Mouse (Mus musculus): ENCODE data around the gene Pcdh9. TPM values are rescaled to one million over a fixed set of nuclear protein-coding genes. Genes with fewer than 3 reads are reported as not detected.

Pcdh9 gene
- polyA plus RNA-seq, 1 experiment from 2014 or later, result 0.51 TPM

DNA sequence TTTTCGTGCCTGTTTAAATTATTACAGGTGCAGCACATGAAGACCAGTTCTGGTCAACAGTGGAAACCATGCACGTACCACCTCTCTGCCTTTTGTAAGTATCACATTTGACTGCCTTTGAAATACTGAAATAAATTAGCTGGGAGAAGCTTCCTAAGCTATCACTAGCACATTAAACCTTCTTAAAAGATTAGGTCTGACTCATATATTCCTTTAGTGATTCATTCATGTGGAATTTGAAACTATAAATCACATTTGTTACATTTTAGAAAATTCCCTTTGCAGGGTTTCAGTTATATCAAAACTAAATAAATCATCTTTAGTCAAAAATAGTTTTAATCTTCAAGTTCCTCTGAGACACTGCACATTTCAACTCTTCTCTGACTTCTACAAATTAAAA lies 722.1 kb downstream of the Pcdh9 start:
- H3K27ac ChIP-seq (ENCODE audit: low read length), result no peak overlapping the region
- H3K27me3 ChIP-seq (ENCODE audit: control insufficient read depth, insufficient read depth, low read depth, low read length), result no peaks in the 10 kb centered on the region
- no peaks in the 10 kb centered on the region for H3K4me1 ChIP-seq (ENCODE audit: control insufficient read depth, low read depth, low read length)
- no peak overlapping the region for H3K4me3 ChIP-seq (ENCODE audit: low read depth, low read length)
- no peak overlapping the region for H3K4me2 ChIP-seq (ENCODE audit: low read depth, low read length)
- H3K36me3 ChIP-seq (ENCODE audit: control insufficient read depth, insufficient read depth), result no peaks in the 10 kb centered on the region
- no peak overlapping the region for H3K9ac ChIP-seq (ENCODE audit: low read depth, low read length)
- ATAC-seq (ENCODE audit: low read depth), result no peak
- H3K9me3 ChIP-seq (replicated peaks; ENCODE audit: control insufficient read depth, low read length), result no peaks in the 10 kb centered on the region
- WGBS (ENCODE audit: insufficient replicate concordance), result 49% methylated on average over 2 of the region's 2 CpGs

DNA sequence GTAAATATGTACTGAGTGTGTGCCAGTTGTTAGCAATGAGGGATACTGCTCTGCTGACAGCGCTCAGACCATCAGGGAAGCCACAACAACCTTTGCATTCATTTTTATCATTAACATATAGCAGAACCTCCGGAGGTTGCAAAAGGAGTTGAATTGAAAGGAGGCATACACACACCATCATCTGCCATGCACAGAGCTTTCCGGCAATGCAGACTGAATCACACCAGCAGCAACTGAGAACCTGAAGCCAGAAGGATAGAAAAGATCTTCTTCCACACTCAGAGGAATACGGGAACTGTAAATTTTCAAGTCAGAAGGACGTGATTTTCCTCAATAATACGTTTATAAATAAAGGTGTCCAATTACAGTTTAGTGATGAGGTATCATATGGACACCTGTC lies 747.1 kb downstream of the Pcdh9 start:
- Histone ChIP-seq H3K9me3 (replicated peaks; ENCODE audit: control insufficient read depth, low read length) (no peaks in the 10 kb centered on the region), H3K36me3 (ENCODE audit: control insufficient read depth, insufficient read depth) (no peaks in the 10 kb centered on the region), H3K27me3 (ENCODE audit: control insufficient read depth, insufficient read depth, low read depth, low read length) (no peaks in the 10 kb centered on the region), H3K4me2 (ENCODE audit: low read depth, low read length) (no peak overlapping the region), H3K27ac (ENCODE audit: low read length) (no peak overlapping the region), H3K4me1 (ENCODE audit: control insufficient read depth, low read depth, low read length) (no peaks in the 10 kb centered on the region), H3K4me3 (ENCODE audit: low read depth, low read length) (no peak overlapping the region), H3K9ac (ENCODE audit: low read depth, low read length) (no peak overlapping the region)
- WGBS (ENCODE audit: insufficient replicate concordance), result 63% methylated on average over 6 of the region's 6 CpGs
- ATAC-seq (ENCODE audit: low read depth), result no peak

DNA sequence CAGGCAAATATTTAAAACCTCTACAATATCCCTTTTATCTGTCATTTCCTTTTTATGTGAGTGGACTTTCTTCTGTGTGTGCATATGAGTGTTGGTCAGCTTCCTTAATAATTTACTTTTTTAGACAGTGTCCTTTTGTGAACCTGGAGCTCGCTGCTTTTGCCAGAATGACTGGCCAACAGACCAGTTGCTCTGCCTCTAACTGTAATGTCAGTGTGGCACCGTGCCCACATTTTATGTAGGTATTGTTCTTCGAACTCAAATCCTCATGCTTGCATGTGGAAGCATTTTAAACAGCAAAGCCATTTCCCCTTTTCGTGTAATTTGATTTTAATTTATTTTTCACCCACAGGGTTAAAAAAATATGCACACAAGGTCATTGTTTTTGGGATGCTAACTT lies 748.4 kb downstream of the Pcdh9 start:
- H3K36me3 ChIP-seq (ENCODE audit: control insufficient read depth, insufficient read depth), result no peaks in the 10 kb centered on the region
- no peak overlapping the region for H3K27ac ChIP-seq (ENCODE audit: low read length)
- H3K4me3 ChIP-seq (ENCODE audit: low read depth, low read length), result no peak overlapping the region
- no peak overlapping the region for H3K4me2 ChIP-seq (ENCODE audit: low read depth, low read length)
- no peak overlapping the region for H3K9ac ChIP-seq (ENCODE audit: low read depth, low read length)
- ATAC-seq (ENCODE audit: low read depth), result no peak
- WGBS (ENCODE audit: insufficient replicate concordance), result 64% methylated on average over 4 of the region's 4 CpGs
- H3K9me3 ChIP-seq (replicated peaks; ENCODE audit: control insufficient read depth, low read length), result no peaks in the 10 kb centered on the region
- H3K4me1 ChIP-seq (ENCODE audit: control insufficient read depth, low read depth, low read length), result no peaks in the 10 kb centered on the region
- H3K27me3 ChIP-seq (ENCODE audit: control insufficient read depth, insufficient read depth, low read depth, low read length), result no peaks in the 10 kb centered on the region

DNA sequence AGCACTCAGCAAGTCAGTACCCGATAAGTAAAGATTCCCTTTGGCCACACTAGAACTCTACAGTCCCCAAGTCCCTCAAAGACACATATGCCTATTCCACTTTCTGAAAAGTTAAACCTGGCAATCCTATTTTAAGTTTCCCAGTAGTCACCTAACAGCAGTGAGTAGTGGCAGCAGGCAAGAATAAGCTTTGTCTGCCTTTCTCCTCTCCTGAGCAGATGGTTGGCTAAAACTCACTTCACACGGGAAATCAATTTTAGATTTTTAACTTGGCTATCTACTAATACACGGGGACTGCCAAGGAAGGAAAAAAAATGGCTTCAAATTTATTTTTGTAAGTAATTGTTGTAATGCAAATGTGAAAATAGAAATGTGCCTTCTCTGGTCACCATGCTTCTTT lies 763.5 kb downstream of the Pcdh9 start:
- 44% methylated on average over 3 of the region's 3 CpGs for WGBS (ENCODE audit: insufficient replicate concordance)
- no peak for ATAC-seq (ENCODE audit: low read depth)
- H3K27me3 ChIP-seq (ENCODE audit: control insufficient read depth, insufficient read depth, low read depth, low read length), result no peaks in the 10 kb centered on the region

DNA sequence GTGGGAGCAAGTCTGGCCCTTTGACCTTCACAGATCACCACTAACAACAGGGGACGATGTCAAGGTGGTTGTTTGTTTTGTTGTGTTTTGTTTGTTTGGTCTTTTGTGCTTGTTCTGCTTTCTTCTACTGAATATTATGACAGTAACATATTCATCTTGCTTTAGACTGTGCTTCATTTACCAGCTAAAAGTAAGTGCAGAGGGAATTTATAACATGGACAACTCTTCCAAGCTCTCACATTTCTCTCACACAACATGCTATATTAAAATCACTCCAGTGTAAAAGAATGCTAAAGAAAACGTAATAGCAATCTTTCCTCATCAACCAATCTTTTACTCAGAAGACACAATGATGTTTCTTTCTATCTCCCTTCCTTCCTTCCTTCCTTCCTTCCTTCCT lies 787.7 kb downstream of the Pcdh9 start:
- Histone ChIP-seq H3K9me3 (replicated peaks; ENCODE audit: control insufficient read depth, low read length) (no peaks in the 10 kb centered on the region), H3K4me3 (ENCODE audit: low read depth, low read length) (no peak overlapping the region), H3K27ac (ENCODE audit: low read length) (no peak overlapping the region), H3K4me2 (ENCODE audit: low read depth, low read length) (no peak overlapping the region), H3K9ac (ENCODE audit: low read depth, low read length) (no peak overlapping the region), H3K36me3 (ENCODE audit: control insufficient read depth, insufficient read depth) (no peaks in the 10 kb centered on the region), H3K27me3 (ENCODE audit: control insufficient read depth, insufficient read depth, low read depth, low read length) (no peaks in the 10 kb centered on the region), H3K4me1 (ENCODE audit: control insufficient read depth, low read depth, low read length) (no peaks in the 10 kb centered on the region)
- 49% methylated on average over 2 of the region's 2 CpGs for WGBS (ENCODE audit: insufficient replicate concordance)
- ATAC-seq (ENCODE audit: low read depth), result no peak

More for the DNA sequence above, 763.5 kb downstream of the Pcdh9 start:
- Histone ChIP-seq H3K4me3 (ENCODE audit: low read depth, low read length) (no peak overlapping the region), H3K36me3 (ENCODE audit: control insufficient read depth, insufficient read depth) (no peaks in the 10 kb centered on the region), H3K9me3 (replicated peaks; ENCODE audit: control insufficient read depth, low read length) (no peaks in the 10 kb centered on the region), H3K4me1 (ENCODE audit: control insufficient read depth, low read depth, low read length) (no peaks in the 10 kb centered on the region), H3K27ac (ENCODE audit: low read length) (no peak overlapping the region), H3K4me2 (ENCODE audit: low read depth, low read length) (no peak overlapping the region), H3K9ac (ENCODE audit: low read depth, low read length) (no peak overlapping the region)

DNA sequence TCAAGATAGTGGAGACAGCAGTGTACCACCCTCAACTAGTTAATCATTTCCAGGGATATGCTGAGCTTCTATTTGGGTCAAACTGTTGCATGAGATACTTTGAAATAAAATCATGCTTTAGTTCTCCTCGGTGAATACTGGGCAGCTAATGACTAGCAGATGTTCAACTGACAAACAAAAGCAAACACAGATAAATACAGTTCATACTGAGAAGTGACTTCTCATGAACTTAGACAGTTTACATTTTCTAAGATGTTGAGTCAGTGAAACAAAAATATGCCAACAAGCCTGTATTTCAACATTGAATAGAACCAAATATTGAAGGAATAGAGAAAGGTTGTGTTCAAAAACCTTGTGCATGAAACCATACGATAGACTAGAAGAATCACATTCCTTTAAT lies 795.4 kb downstream of the Pcdh9 start:
- Histone ChIP-seq H3K4me1 (ENCODE audit: control insufficient read depth, low read depth, low read length) (no peaks in the 10 kb centered on the region), H3K36me3 (ENCODE audit: control insufficient read depth, insufficient read depth) (no peaks in the 10 kb centered on the region), H3K9ac (ENCODE audit: low read depth, low read length) (no peak overlapping the region), H3K4me3 (ENCODE audit: low read depth, low read length) (no peak overlapping the region), H3K4me2 (ENCODE audit: low read depth, low read length) (no peak overlapping the region), H3K9me3 (replicated peaks; ENCODE audit: control insufficient read depth, low read length) (no peaks in the 10 kb centered on the region), H3K27me3 (ENCODE audit: control insufficient read depth, insufficient read depth, low read depth, low read length) (no peaks in the 10 kb centered on the region), H3K27ac (ENCODE audit: low read length) (no peak overlapping the region)
- ATAC-seq (ENCODE audit: low read depth), result no peak
- 64% methylated on average over 2 of the region's 2 CpGs for WGBS (ENCODE audit: insufficient replicate concordance)

DNA sequence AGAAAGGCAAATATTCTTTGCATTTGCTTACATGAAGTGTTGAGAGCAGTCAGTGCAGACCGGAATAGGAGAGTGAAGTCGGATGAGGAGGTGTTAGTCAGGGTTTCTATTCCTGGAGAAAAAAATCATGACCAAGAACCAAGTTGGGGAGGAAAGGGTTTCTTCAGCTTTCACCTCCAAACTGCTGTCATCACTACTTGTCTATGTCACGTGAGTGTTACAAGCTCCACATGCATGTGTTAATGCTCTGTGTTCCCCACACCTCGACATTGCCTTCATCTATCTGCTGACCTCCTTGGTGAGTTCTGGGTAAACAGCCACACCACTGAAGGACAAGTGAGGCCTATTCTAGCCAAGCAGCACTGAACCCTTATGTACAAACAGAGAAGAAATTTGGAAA lies 797.7 kb downstream of the Pcdh9 start:
- Histone ChIP-seq H3K9me3 (replicated peaks; ENCODE audit: control insufficient read depth, low read length) (no peaks in the 10 kb centered on the region), H3K4me3 (ENCODE audit: low read depth, low read length) (no peak overlapping the region), H3K9ac (ENCODE audit: low read depth, low read length) (no peak overlapping the region), H3K27ac (ENCODE audit: low read length) (no peak overlapping the region), H3K36me3 (ENCODE audit: control insufficient read depth, insufficient read depth) (no peaks in the 10 kb centered on the region), H3K4me1 (ENCODE audit: control insufficient read depth, low read depth, low read length) (no peaks in the 10 kb centered on the region), H3K27me3 (ENCODE audit: control insufficient read depth, insufficient read depth, low read depth, low read length) (no peaks in the 10 kb centered on the region), H3K4me2 (ENCODE audit: low read depth, low read length) (no peak overlapping the region)
- no peak for ATAC-seq (ENCODE audit: low read depth)
- 60% methylated on average over 4 of the region's 4 CpGs for WGBS (ENCODE audit: insufficient replicate concordance)

DNA sequence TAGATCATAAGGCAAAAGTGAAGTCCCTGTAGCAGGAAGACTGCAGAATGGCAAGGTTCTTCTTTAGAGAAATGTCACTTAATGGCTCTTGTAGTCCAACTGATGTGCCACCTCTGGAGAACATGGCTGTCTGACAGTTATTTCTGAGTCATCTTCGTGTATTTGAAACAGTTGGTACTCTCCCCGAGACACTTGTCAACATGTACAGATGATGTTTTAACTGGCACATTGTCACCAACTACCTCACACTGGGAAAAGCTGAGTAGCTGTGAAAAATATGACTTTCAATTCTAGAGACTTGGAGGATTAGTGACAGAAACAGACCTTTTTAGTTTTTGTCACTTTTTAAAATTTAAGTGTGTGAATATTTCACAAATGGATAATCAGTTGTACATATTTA lies 804.8 kb downstream of the Pcdh9 start:
- no peak for ATAC-seq (ENCODE audit: low read depth)
- no peaks in the 10 kb centered on the region for H3K27me3 ChIP-seq (ENCODE audit: control insufficient read depth, insufficient read depth, low read depth, low read length)
- WGBS (ENCODE audit: insufficient replicate concordance), result 51% methylated on average over 2 of the region's 2 CpGs

DNA sequence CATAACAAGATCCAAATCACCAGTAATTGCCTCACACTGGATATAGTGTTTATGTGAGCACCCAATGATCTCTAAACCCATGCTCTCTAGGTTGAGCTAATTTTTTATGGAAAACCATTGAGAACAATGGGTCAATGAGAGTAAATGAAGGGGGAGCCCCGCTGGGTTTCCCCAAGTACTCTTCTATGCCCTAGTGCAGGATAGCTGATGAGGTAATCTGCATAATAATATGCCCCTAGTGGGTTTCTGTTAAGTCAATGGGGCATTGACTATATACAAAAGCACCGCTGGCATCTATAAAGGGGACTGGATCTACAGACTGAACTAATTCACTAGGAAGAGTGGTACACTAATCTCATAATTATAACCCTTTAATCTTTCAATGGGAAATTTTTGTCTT lies 807.3 kb downstream of the Pcdh9 start:
- H3K9ac ChIP-seq (ENCODE audit: low read depth, low read length), result no peak overlapping the region
- H3K4me3 ChIP-seq (ENCODE audit: low read depth, low read length), result no peak overlapping the region
- H3K4me1 ChIP-seq (ENCODE audit: control insufficient read depth, low read depth, low read length), result no peaks in the 10 kb centered on the region
- no peaks in the 10 kb centered on the region for H3K27me3 ChIP-seq (ENCODE audit: control insufficient read depth, insufficient read depth, low read depth, low read length)
- H3K27ac ChIP-seq (ENCODE audit: low read length), result no peak overlapping the region
- WGBS (ENCODE audit: insufficient replicate concordance), result 24% methylated on average over 2 of the region's 2 CpGs
- ATAC-seq (ENCODE audit: low read depth), result no peak
- H3K36me3 ChIP-seq (ENCODE audit: control insufficient read depth, insufficient read depth), result no peaks in the 10 kb centered on the region
- no peak overlapping the region for H3K4me2 ChIP-seq (ENCODE audit: low read depth, low read length)
- no peaks in the 10 kb centered on the region for H3K9me3 ChIP-seq (replicated peaks; ENCODE audit: control insufficient read depth, low read length)

More for the DNA sequence above, 804.8 kb downstream of the Pcdh9 start:
- H3K27ac ChIP-seq (ENCODE audit: low read length), result no peak overlapping the region
- no peak overlapping the region for H3K4me3 ChIP-seq (ENCODE audit: low read depth, low read length)
- no peaks in the 10 kb centered on the region for H3K36me3 ChIP-seq (ENCODE audit: control insufficient read depth, insufficient read depth)
- no peaks in the 10 kb centered on the region for H3K9me3 ChIP-seq (replicated peaks; ENCODE audit: control insufficient read depth, low read length)
- H3K4me2 ChIP-seq (ENCODE audit: low read depth, low read length), result no peak overlapping the region
- H3K4me1 ChIP-seq (ENCODE audit: control insufficient read depth, low read depth, low read length), result no peaks in the 10 kb centered on the region
- no peak overlapping the region for H3K9ac ChIP-seq (ENCODE audit: low read depth, low read length)

DNA sequence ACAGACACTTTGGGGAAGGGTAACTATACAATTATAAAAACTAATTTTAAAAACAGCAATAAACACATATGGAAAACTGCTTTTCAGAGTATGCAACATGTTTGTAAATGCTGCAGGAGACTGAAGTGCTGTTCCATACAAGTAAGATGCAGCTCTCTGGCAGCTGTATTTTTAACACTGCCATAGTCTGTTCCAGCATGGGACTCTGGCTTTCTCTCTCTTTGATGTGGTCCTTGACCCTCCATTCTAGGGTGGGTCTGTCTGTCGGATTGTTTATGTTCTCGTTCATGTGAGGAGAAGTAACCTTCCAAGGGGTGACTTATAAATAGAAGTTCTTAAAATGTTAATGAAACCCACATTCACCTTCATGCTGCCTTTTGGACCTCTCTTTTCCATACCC lies 809.6 kb downstream of the Pcdh9 start:
- H3K4me1 ChIP-seq (ENCODE audit: control insufficient read depth, low read depth, low read length), result no peaks in the 10 kb centered on the region
- no peak overlapping the region for H3K4me3 ChIP-seq (ENCODE audit: low read depth, low read length)
- H3K9ac ChIP-seq (ENCODE audit: low read depth, low read length), result no peak overlapping the region
- no peak overlapping the region for H3K27ac ChIP-seq (ENCODE audit: low read length)
- no peaks in the 10 kb centered on the region for H3K9me3 ChIP-seq (replicated peaks; ENCODE audit: control insufficient read depth, low read length)
- no peak overlapping the region for H3K4me2 ChIP-seq (ENCODE audit: low read depth, low read length)
- H3K36me3 ChIP-seq (ENCODE audit: control insufficient read depth, insufficient read depth), result no peaks in the 10 kb centered on the region
- ATAC-seq (ENCODE audit: low read depth), result no peak
- H3K27me3 ChIP-seq (ENCODE audit: control insufficient read depth, insufficient read depth, low read depth, low read length), result no peaks in the 10 kb centered on the region
- 26% methylated on average over 2 of the region's 2 CpGs for WGBS (ENCODE audit: insufficient replicate concordance)

All from liver, embryonic 16.5 days (tissue).